Mouse (Mus musculus): ENCODE data around the gene Slc9a1. TPM values are rescaled to one million over a fixed set of nuclear protein-coding genes. Genes with fewer than 3 reads are reported as not detected.

The Slc9a1 gene
- total RNA-seq, 2 experiments from 2014 or later = 24.1 to 24.4 TPM

- no peak for DNase-seq (ENCODE audit: low spot score in 2 of 2)
Measured at GRCm38 (mm10) chr4:133372278-133372665, 2.8 kb downstream of the Slc9a1 start.

GRCm38 (mm10) chr4:133374011-133374410 is 4.5 kb downstream of the Slc9a1 start:
- DNase-seq (ENCODE audit: low spot score in 2 of 2) = no peak

DNA sequence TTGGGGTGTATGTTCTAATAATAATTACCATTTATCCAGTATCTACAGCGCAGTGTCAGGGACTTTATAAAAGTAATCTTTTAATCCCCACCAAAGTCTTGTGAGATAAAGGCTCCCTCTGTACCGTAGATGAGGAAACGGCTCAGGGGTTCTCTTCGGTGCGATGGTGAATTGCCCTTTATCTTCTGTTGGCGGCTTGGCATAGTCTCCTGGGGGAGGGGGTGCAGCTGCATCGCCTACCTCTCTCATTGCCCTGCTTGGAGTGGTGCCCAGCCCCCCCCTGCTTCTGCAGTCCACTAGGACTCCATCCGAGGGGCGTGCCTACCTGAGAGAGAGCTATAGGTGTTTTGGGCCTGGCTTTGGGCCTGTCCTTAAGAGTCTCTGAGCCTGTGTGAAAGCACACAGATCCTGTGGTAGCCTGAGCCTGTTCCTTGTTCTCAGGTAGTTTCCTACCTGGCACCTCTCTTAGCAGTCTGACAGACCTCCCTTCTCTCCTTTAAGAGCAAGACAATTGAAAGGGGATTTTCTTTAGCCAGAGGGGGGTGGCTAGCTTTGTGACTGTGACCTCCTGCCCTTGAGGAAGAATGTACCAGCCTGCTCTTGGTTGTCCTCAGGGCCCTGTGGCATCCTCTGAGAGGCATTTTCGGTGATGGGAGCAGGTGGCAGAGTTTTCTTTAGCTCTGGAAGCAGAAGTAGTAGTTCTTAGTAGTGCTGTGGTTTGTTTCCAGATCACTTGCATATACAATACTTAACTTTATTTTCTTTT is 6.5 kb downstream of the Slc9a1 start:
- DNase-seq (ENCODE audit: low spot score in 2 of 2) = no peak

DNA sequence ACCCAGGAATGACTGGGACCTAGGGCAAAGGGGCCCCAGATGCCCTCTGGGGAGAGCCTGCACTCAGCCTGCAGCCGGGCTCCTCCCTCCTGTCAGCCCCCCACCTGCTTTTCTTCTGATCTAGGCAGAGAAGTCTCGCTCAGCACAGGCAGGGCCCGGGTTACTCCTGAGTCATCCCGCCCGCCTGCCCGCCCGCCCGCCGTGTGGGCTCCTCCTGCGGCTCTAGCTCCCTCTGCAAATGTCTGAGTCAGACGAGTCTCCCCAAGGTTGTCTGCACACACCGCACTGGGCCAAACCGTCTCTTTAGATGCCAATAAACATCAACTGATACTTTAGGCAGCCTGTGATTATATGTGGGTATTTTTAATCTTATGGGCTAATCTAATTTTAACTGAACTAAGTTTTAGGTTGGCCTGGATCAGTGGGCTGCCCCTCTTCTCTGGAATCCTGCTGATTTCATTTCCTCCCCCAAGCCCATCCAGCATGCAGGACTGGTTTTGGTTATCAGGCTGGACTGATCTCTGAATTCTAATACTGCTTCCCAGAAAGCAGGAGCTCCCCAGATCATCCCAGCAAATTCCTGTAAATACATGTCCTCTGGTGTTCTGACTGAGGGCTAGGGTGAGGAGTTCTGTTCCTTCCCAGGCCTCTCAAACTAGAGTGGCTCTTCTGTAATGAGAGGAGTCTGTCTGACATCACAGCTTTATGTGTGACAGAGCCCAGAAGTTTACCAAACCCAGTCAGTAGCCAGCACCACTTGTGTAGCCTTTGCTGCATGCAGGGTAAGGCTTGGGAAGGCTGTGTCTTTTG is 8.9 kb downstream of the Slc9a1 start:
- no peak for DNase-seq (ENCODE audit: low spot score in 2 of 2)

- no peak for DNase-seq (ENCODE audit: low spot score in 2 of 2)
Measured at GRCm38 (mm10) chr4:133379046-133379347, 9.5 kb downstream of the Slc9a1 start.

DNA sequence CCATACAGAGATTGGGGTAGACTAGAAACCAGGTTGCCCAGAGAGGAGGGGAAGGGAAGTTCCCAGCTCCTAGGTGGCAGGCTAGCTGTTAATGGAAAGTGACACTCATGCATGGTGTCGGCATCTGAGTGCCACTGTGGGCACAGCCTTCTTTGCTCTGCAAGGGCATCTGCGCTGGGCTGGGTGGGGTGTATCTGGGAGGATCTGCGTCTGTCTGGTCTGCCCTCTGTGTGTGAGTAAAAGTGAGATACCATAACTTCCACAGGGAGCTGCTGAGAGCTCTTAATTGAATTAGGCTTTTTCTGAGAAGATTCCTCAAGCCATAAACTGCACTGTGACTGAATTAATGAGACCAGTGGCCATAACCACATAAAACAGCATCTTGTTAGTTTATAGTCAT is 10.4 kb downstream of the Slc9a1 start:
- DNase-seq (ENCODE audit: low spot score in 2 of 2) = no peak

DNA sequence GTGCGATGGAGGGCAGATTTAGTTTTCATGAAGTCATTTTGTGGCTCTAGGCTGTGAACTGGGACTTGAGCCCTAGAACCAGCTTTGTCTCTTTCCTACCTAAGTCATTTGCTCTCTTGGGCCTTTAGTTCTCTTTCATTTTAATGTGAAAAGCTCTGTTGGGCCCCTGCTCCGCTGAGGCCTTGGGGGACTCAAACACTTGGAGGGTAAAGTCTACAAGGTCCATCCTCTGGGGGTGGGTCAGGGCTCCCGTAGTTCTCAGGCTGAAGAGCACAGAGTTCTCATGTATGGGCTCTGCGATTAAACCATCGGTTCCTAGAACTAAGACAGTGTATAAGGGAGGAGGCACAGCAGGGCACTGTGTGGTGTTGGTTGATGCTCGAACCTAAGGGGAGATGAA is 11.0 kb downstream of the Slc9a1 start:
- no peak for DNase-seq (ENCODE audit: low spot score in 2 of 2)

DNA sequence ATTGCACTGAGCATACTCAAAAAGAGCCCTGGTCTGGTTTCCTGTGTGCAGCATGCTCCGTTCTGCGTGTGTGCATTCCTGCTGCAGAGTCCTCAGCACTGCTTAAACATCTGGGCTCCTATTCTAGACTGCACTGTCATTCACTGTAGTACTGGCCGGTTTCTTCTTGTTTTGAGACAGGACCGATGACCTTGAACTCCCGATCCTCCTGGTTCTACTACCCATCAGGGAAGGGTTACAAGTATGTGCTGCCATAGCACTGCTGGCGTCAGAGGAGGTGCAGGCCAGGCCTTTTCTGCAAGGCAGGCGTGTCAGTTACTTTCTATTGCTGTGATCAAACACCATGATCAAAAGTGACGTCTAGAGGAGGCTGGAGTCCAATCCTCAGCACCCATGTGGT is 11.6 kb downstream of the Slc9a1 start:
- no peak for DNase-seq (ENCODE audit: low spot score in 2 of 2)

GRCm38 (mm10) chr4:133386061-133386797 is 16.7 kb downstream of the Slc9a1 start:
- DNase-seq (ENCODE audit: low spot score in 2 of 2) = no peak

DNA sequence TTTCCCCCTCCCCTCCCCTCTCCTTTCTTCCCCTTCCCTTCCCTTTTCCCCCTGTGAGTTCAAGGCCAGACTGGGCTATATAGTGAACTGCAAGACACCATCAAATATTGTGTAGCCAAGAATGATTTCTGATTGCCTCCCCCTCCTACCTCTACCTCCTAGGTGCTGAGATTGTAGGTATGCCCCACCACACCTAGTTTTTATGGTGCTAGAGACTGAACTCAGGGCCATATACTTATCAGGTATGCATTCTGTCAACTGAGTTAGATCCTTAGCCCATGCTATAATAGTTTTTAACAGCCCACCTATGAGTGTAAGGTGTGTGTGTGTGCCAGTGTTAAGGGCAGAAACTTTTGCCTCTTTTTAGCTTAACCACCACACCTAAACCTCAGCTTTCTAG is 17.5 kb downstream of the Slc9a1 start:
- no peak for DNase-seq (ENCODE audit: low spot score in 2 of 2)

DNA sequence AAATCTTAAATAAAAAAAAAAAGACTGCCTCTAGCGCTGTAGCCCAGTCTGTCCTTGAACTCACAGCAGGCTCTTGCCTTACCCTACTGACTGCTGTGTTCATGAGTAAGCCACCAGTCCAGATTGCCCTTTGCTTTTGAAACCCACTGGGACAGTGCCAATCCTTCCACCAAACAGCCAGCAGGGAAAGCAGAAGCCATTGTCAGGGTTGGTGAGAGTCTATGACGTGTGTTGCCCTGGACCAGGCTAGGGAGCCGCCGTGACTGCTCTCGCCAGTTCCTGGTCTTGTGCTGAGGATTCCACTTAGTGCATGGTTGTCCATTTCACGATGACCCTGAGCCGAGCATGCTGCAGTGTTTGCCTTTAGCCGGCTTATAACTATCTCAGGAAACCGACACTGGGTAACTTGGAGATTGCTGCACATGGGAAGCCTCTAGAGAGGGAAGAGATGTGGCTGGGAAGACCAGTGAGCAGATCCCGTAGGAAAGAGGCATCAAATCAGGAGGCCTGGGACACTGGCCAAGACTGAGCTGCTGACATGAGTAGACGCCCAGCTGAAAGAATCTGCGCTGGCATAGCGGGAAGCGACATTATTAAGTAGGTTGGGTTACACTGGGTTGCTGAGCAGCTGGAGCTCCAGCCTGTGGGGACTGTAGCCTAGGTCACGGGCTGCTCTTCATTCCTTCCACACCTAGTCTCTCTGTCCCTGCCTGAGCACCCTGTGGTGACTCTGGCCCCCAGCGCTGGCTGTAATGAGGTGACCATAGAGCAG is 19.5 kb downstream of the Slc9a1 start:
- DNase-seq (ENCODE audit: low spot score in 2 of 2) = peak; percentile 51 to 77

- DNase-seq (ENCODE audit: low spot score in 2 of 2) = no peak
Measured at GRCm38 (mm10) chr4:133390042-133390441, 20.5 kb downstream of the Slc9a1 start.

DNA sequence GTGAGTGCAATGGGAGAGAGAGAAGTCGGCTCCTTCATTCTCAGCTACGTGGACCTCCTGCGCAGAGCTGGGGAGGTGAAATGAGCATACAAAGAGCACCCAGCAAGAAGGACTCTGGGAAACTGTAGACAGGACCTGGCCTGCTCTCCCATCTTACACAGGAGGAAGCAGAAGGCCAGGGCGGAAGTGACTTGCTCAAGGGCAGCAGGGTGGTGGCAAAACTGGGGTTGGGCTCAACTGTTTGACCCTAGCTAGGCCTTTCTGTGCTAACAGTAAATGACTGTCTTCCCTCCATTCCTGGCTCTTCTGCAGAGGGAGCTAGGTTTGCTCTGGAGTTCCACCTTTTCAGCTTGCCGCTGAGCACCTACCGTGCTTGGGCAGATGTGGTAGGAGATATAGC is 21.1 kb downstream of the Slc9a1 start:
- DNase-seq (ENCODE audit: low spot score in 2 of 2) = no peak

GRCm38 (mm10) chr4:133391185-133392040 is 21.9 kb downstream of the Slc9a1 start:
- no peak for DNase-seq (ENCODE audit: low spot score in 2 of 2)

GRCm38 (mm10) chr4:133394981-133395573 is 25.6 kb downstream of the Slc9a1 start:
- DNase-seq (ENCODE audit: low spot score in 2 of 2) = no peak

DNA sequence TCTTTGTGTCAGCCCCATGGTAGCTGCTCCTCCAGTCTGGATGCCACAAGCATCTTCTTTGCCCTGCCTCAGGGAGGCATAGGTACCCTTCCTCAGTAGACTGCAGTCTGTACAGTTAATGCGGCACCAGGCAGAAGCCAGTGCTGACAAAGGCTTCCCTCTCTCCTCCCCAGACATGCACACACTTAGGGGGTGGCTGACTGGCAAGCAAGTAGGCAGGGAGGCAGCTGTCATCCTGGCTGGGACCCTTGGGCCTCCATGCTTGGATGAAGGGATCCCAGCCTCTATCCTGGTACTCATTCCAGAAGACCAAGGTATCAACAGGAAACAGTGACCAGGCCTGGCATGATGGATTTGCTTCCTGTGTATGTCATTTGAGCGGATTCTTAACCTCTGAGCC is 26.6 kb downstream of the Slc9a1 start:
- DNase-seq (ENCODE audit: low spot score in 2 of 2) = no peak

GRCm38 (mm10) chr4:133397299-133397698 is 27.8 kb downstream of the Slc9a1 start:
- DNase-seq (ENCODE audit: low spot score in 2 of 2) = no peak

DNA sequence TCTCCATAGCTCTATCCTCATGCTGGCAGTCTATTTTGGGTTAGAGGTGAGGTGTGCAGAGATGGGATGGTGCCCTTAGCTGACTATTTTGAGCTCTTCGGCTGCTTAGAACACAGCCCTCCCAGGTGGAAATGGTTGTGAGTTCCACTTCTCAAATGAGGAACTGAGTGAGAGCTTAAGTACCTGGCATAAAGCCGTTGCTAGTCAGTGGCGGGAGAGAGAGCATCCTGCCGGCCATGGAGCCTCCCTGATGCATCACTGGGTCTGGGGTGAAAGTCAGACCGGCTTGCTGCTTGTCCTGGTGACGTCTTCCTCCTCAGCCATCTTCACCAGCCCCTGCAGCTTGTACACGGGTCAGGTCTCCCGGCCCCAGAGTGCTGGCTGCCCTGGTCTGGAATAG is 28.5 kb downstream of the Slc9a1 start:
- no peak for DNase-seq (ENCODE audit: low spot score in 2 of 2)

DNA sequence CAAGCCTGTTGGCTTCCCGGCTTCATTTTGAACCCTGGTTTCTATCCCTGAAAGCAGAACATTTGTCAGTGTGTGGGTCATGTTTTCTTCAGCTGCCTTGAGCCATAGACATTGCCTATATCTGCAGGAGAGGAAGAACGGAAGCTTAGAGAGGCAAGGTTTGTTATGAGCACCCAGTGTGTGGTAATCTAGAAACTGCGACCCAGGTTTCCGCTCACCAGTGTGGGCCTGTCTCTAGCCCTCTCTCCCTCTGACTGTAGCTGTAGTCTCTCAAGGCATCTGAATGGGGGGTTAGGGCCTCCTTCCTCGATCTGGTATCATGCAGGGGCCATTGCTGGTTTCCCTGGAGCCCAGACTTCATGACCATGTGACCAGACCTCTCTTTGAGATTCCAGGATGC is 29.1 kb downstream of the Slc9a1 start:
- no peak for DNase-seq (ENCODE audit: low spot score in 2 of 2)

DNA sequence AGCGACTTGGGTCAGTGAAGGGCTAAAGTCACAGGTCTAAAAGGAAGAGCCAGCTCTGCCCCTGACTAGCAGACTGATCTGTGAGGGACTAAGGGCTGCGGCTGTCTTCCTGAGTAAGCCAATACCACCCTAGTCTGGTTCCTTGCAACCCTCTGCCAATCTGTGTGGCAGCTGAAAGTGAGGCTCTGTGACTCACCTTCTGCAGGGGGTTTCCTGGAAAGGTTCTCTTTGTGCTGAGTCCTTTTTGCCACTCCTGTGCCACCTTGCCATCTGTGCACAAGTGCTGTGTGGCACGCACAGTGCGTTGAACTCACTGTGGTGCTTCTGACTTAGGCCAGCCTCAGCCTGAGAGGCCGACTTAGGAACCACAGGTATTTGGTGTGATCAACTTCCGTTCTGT is 30.0 kb downstream of the Slc9a1 start:
- no peak for DNase-seq (ENCODE audit: low spot score in 2 of 2)
